Mouse (Mus musculus): ENCODE data around the gene Tsfm. TPM values are rescaled to one million over a fixed set of nuclear protein-coding genes. Genes with fewer than 3 reads are reported as not detected.
A peak's percentile ranks its signal among the peaks of the same experiment; 100 is the strongest.

Tsfm gene
- total RNA-seq, 2 experiments from 2014 or later, result 64.4 to 71.3 TPM

DNA sequence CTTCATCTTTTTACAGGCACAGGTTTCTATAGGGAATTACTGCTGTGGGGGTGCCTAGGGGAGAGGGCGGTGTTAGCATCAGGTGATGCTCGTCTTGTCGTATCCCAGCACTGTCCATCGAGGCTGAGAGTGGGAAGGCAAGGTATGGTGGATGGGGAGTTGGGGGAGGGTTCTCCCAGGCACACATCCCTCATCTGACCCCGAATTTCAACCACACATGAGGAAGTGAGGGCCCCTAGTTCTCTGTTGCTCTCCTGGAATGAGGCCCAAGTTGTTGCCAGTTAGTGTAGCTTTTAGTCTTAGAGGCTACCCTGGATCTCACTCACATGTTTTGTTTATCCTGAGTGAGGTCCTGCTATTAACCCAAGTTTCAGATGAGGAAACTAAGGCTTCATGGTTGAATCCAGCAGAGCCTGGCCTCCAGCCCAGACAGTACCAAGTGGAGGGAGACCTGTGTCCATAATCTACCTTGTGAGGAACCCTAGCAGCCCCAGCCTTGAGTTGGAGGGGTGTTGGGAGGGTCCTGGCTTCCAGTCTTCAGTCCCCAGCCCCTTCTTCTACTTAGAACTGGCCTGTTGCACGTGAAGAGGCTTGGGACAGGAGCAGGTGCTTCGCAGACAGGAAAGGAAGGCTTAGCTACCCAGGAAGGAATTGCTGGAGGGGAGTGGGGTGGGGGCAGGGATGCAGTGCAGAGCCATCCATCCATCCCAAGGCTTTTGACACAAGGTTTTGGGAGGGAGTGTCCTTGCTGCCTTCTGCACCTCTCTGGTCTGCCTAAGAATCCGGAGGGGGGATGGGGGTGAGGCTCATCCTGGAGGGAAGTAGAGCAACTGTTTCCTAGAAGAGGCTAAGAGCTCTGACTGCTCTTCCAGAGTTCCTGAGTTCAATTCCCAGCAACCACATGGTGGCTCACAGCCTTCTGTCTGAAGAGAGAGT, 43.2 kb downstream of the Tsfm start:
- DNase-seq, result peak in 1 of 2 experiments; percentile 62

DNA sequence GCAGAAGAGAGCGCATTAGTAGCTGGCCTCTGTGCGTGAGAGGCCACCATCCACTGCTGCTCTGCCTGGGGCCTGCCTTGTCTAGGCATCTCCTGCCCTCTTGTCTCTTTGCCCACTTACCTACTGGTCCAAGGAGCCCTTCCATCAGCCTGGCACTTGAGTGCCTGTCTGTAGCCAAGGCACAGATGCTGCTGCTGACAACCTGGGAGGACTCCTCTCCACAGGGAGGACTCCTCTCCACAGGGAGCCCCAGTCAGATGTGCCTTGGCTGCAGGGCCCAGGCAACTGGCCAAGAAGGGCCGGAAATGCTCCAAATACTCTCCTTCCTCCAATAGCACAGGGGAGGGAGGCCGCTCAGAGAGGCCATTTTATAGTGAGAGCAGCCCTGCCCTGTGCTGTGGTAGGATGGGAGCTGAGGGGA, 44.1 kb downstream of the Tsfm start:
- DNase-seq, result peak; percentile 88 to 90

DNA sequence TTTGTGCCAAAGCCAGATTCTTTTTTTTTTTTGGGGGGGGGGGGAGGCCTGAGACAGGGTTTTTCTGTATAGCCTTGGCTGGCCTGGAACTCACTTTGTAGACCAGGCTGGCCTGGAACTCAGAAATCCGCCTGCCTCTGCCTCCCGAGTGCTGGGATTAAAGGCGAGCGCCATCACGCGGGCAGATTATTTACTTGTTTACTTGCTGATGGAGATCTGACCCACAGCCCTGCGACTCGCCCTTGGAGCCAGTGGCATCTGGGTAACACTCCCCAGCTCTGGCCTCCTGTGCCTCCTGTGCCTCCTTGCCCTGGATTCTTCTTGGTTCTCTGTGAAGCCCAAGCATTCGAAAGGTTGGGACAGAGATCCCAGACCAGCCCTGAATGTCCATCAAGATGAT, 45.1 kb downstream of the Tsfm start:
- no peak for DNase-seq

DNA sequence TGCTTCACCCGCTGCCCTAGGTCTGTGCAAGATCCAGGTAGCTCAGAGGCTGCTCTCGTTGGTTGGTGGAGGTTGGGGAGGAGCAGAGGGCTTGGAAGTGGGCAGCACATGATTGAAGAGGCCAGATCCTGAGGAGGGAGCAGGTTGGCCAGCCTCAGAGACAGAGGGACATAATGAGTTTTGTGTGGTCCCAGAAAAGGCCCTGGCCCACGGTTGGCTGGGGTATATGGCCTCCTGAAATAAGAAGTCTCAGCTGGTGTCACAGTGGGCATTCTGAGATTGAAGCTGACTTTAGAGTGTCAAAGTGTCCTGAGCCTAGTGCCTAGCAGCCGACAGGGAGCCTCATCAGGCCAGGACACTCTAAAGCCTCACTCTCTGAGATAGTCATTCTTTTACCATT, 45.5 kb downstream of the Tsfm start:
- no peak for DNase-seq

DNA sequence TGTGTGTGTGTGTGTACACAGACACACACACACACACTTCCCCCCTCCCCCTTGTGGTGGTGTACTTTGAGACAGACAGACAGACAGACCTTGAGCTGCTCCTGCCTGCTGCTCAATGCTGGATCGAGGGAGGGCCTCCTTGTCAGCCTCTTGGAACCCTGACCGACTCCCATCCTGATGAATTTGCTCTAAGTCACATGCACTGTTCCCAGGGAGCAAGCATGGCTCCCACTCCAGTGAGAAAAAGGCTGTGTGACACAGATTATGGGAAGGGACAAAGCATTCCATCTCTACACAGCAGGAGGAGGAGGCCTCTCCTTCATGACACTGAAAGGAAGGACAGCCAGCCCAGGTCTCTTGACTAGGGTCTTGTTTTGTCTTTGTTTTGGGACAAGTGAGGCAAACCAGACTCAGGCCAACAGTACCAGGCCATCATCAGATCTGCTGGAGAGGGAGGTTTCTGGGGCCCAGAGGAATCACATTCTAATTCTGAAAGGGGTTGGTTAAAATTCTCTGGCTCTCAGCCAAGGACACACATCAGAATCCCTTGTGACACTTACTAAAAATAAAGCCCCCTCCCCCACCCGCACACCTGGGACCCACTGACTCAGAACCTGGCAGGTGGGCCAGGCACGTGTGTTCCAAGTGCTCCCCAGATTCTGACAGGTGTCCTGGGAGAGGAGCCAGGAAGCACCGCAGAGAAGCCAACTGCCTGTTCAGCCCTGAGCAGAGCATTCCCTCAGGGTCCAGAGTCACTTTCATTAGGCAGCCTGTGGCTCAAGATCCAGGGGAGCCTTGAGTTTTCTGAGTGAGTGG, 46.2 kb downstream of the Tsfm start:
- DNase-seq, result peak in 1 of 2 experiments; percentile 58

DNA sequence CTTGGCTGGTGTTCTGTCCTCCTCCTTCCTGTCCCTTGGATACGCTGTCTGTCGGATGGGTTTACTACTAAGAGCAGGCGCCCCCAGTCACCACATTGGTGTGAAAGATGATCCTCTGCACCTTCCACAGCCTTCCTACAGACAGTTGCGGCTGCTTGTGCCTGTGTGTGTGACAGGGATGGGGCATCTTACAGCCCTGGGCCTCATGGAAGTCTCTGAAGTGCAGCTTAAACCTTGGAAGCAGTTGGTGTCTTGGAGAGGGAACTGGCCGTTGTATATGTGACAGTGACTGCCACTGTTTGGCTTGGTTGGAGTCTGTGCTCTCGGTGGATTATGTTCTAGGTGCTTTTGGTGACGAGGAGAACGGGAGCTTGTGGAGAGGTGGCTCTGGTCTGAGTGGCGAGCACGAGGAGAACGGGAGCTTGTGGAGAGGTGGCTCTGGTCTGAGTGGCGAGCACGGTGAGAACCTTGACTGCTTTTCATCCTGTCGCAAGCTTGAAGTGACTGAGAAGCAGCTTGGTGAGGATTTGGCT, 47.4 kb downstream of the Tsfm start:
- DNase-seq, result no peak

DNA sequence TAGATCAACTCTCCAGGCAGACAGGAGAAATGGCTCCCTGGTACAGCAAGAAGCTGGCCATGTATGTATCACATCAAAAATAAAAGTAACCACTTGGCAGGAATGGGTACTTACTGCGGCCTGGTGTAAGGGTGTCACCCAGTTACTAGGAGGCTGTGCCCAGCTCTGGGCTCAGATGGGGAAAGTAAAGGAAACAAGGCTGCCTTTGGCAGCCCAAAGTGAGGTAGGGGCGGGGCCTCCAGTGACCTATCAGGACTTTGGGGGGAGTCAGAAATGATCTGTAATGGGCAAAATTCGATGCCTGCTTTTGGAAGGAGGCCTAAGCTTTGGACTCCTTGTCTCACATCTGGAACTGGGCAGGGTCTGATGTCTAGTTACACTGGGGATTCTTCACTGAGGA, 48.9 kb downstream of the Tsfm start:
- DNase-seq, result peak in 1 of 2 experiments; percentile 50

DNA sequence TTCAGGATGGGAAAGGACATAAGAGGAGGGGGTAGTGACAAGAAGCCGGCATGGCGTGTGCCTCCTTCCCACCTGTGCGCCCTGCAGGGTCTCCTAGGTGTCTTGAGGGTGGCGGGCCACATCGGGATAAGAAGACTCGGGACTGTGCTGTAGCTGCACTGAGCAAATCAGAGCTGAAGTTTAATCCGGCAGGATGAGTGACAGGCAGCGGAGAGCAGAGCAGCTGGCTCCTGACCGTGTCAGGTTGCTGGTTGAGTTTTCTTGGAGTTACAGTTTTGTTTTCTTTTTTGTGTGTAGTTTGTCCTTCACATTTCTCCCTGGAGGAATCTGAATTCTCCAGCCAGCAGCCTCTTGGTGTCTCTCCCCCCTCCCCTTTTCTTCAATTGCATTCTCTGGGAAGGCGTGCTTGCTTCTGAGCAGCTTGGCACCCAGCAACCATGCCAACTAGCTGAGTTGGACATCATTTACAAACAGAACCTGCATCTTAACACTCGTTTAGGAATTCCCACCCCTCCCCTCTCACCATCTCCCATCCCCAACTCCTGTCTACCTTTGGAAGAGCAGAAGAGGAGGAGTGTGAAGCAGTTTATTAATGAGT, 49.6 kb downstream of the Tsfm start:
- DNase-seq, result peak in 1 of 2 experiments; percentile 35

DNA sequence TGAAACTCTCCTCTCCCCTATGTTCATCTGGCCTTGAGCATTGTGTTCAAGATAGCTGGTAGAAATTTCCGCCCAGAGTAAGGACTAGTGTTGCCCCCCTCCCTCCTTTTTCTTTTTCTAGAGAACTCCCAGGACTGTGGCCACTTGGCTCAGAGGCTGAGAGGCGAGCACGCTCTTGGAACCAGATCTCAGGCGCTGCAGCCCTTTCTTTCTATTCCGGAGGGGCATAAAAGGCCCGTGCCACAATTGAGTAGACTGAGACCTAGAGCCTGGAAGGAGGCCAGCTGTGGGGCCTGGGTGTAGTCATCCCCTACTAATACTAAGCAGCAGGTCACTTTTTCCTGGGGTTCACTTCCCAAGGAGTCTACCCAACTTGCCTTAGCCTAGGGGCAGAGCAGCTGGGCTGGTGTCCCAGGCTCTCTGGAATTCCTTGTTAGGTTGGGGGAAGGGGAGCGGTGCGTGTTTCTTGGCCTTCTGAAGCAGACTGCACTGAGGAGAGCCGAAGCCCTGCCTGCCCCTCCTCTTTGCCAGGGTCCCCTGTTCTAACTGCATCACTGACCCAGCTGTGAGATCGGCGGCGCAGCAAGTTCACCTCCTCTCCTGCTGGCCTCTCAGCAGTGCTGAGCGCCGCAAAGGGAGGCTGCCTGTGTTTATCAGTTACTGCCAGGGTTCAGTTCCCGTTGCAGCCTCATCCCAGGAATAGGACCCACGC, 50.3 kb downstream of the Tsfm start:
- DNase-seq, result peak in 1 of 2 experiments; percentile 68

DNA sequence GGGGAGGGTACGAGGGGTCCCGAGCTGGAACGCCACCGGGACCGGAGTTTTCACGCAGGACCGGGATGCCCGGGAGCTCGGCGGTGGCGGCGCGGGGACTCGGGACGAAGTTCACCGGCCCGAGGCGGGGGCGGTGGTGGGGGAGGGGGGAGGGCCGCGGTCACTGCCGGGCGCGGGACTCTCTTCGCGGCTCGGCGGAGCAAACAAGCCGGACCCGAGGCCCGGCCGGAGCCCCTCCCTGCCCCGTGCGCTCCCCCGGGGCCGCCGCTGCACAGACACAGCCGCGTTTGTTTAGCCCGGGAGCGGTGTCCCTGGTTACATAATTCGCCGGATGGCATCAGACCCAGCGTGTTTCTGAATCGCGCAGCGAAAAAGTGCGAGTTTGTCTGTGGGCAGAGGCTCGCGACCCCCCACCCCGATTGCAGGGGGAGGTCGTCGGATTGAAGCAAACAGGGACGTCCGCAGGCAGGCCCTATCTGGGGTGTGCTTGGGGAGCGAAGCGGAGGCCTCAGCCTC, 50.9 kb downstream of the Tsfm start:
- peak in 1 of 2 experiments; percentile 74 for DNase-seq

DNA sequence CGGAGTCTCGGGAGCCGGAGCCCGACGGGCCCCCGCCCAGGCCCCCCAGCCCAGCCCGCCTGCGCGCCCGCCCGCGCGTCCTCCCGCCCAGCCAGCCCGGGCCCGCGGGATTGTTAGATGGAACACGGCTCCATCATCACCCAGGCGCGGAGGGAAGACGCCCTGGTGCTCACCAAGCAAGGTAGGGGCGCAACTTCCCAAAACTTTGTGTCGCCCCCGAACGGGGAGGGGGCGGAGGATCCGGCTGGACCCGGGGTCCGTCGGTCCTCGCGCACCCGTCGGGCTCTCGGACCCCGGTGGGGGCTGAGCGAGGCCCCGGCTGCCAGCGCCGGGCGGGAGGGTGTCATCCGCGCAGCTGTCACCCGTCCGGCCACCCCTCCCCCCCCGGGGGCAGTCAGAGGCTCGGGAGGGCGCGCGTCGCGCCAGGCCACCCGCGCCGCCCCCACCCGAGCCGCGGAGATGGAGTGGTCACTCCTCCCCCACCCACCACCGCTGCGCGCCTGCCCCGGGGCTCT, 51.5 kb downstream of the Tsfm start:
- DNase-seq, result peak; percentile 83 to 92

DNA sequence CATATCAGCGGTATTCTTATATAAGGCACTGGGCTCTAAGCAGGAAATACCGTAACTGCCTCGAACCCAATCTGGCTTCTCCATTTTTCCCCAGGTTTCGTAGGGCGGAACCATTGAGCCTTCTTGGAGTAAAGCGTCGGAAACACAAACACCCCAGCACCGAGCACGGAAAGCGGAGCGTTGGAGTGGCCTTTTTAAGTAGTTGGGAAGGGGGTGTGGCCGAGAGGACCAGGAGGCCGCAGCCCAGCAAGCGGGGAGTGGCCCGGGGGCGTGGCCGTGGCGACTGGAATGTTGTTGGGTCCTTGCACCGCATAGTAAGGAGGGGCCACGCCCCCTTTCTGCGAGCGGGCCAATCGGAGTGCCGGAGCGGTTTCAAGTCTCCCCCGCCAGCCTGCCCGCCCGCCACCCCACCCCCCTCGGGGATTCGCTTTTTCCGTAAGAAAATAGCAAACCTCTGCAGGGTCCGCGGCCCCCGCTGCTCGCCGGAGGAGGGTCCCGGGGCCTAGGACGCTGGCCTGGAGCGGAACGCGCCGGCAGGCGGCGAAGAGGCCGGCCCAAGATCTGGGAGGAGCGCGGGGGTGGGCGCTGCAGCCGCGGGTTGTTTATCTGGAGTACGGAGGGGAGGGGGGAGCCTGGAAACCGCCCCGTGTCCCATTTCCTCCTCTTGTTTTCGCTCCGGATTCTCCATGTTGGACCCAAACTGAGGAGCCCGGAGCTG, 52.2 kb downstream of the Tsfm start, which contains the start of gene Ctdsp2:
Ctdsp2 (plus strand) TSS at position 441 of the 718 bp plus-strand sequence.
- DNase-seq, result peak; percentile 100

DNA sequence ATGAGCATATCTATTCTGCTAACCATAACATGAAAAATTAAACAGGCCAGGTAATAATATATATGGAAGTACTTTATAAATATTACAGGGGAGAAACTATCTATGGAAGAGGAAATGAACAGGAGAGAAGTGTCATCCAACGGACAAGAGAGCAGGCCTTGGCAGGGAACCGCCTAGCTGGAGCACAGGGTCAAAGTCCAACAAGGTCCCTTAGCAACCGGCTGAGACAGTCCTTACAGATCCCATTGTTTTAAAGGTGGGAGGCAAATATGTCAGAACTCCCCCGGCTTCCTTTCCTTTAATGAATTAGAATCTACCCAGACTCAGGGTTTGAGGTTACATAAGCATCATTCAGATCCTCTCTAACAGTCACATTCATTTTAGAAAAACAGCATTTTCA, 53.6 kb downstream of the Tsfm start:
- no peak for DNase-seq

DNA sequence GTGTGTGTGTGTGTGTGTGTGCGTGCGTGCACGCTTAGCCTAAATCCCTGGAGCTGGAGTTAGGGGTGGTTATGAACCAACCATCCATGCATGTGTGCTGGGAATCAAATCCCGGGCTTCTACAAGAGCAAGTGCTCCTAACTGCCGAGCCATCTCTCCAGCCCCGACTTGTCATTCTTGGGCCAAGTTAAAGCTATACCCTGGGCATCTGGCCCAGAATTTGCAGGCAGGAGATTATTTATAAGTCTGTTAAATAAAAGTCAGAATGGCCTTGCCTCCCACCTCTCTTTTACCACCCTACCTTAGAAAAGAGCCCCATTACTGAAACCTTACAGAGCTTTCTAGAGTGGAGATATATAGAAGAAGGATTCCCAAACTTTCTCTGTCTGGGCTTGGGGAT, 54.9 kb downstream of the Tsfm start:
- DNase-seq, result no peak

DNA sequence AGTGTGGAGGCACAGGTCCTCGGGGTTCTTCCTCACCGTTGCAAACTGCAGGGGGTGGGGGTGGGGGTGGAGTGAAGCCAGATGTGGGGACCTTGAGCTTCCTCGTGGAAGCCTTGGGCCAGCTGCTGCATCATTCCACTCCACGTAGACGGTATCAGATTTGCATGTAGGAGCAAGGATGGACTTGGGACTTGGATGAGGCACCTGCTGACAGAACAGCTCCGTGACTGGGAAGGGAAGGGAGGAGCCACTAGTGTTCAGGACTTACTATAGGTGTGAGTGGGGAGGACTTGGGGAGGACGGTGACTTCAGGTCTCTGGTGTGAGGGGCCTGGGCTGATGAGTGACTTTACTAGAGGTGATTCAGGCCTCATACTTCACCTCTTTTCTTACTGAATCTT, 57.7 kb downstream of the Tsfm start:
- DNase-seq, result no peak

DNA sequence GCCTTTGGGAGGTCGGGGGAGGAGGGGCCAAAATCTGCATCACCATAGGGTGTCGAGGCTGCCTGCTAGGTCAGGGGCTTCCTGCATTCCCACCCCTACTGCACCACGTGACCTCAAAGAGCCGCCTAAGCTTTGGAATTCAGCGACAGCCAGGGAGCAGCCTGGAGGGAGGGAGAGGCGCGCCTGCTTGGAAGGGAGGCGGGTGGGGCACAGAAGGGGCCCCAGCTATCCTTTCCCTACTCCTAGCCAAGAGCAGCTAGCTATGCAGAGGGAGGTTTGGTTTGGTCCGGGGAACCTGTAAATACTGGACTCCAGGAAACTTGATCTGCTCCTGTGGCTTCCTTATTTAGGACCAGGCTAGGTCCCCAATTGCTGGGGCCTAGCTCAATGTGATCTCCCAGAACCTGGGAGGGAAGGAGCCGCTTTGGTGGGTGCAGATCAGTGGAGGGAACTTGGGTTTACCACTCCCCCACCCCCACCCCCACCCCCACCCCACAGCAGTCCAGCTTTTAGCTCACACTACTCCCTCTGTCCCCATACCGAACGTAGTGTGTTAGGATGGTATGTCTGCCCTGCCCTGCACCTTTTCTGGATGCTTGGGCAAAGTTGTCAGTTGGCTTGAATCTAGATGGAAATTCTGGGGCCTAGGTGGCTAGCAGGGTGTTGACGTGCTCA, 58.5 kb downstream of the Tsfm start:
- DNase-seq, result peak; percentile 66 to 69

DNA sequence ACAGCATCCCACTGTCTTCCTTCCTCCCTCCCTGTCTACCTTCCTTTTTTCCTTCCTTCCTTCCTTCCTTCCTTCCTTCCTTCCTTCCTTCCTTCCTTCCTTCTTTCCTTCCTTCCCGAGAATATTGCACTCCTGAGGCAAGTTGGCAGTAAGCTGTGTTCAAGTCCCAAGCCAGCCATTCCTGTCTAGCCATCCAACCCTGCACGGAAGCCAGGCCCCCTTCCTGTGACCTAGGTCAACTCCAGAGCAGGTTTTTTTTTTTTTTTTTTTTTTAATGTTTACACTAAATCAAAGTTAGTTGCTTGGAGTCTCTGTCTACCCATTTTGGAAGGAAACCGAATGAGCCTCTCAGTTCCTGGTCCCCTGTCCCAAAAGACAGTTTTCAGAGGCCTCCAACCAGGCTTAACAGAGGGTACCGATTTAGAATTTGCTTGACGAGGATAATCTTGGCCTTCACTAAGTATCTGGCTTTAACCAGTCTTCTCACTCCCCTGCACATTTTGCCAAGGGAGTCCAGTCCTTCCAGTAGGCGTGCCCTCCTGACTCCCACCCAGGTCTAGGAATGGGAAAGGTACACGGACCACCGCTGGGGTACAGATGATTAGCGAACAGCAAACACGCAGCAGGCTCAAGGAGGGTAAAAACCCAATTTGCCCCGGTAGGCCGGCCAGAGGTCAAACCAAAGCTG, 59.1 kb downstream of the Tsfm start:
- DNase-seq, result no peak

DNA sequence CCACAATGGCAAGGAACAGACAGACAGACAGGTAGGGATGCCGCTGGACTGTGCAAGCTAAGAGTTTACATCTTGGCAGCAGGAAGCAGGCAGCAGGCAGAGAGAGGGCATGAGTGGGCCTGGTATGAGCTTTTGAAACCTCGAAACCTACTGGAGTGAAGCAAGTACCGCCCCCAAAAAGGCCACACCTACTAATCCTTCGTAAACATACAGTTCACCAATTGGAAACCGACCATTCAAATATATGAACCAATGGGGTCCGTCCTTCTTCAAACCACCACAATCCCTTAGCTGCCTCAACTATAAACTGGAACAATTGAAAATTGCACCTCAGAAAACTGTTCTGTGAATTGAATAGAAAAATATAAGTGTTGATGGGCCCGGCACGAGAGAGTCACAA, 66.8 kb downstream of the Tsfm start:
- DNase-seq, result no peak

DNA sequence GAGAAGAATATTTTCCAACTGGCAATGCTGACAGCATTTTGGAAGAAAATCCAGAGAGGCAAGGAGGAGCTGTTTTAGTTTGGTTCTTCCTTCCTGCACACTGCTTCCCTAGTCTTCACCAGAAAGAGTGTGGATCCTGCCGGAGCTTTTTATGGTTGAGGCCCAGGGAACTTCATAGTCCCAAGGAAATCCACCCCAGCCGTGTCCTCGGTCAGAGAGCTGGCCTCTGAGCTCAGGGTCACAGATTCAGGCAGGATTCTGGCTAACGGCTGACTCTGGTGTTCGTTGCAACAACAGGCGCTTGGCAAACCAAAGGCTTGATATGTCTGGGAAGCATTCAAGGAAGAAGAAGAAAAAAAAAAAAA, 67.7 kb downstream of the Tsfm start:
- peak; percentile 65 to 77 for DNase-seq

Measured in adrenal gland, postnatal 36 days (tissue).